Mouse (Mus musculus) heart, postnatal 36 days (tissue): Measurements from ENCODE around the gene Txndc11. TPM values are rescaled to one million over a fixed set of nuclear protein-coding genes. Genes with fewer than 3 reads are reported as not detected.
"Not testable (repeated sequence)": the region's sequence is repeated elsewhere in the genome, so short reads cannot be mapped to it uniquely, and the experiment has no call there.

Source experiments
- DNase-seq, 2 experiments: peaks; one replicate each; pipeline ENCODE4 v3.0.0; 2021 to 2022
- intact Hi-C: fragments of 180-260 bp; cut with DNase I; formaldehyde crosslinking; loops from one replicate; pipeline ENCODE4 v1.15.1; 2025
- total RNA-seq, 2 experiments: library from RNA; stranded (reverse); gene quantifications; 2 replicates each; pipeline ENCODE4 v1.2.3; 2021

The Txndc11 gene
- 10 to 100 TPM; 12.5 to 14.7 TPM for total RNA-seq

DNA sequence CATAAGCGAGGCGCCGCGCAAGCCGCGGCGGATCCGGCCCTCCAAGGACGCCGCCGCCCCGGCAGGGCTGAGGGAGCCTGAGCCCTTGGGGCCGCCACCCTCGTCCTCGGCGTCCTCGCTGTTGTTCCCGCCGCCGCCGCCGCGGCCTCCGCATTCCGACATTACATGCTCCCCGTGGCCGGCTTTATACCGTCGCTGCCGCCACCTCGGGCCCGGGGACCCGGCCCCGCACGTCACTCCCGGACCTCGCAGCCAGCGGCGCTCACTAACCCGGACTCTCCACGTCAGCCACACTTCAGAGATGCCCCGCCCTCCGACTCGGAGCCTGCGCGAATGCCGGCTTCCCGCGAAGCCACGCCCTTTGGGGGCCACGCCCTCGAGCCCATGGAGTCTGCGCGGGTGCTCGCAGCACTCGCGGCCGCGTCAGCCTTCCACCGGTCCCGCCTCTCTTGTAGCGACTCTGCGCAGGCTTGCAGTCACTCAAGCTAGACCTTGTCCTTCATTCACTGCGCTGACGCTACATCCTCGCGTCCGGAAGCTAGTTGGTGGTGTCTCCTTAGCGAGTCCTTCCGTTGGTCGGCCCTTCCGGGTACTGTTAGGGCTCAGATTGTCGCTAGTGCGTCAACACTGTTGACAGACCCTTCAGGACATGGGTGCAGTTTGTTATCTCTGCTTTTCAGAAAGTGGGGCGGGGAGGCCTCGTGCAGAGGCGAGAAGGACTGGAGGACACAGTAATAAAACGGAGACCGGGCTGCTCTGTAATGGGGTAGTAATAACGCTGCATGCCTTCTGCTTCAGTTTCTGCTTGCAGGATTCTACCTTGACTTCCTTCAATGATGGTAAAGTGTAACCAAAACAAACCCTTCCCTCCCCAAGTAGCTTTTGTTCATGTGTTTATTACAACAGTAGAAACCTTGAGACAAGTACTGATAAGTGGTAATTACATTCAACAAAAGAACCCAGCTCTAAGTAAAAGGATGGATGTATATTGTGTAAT lies at the start of gene Txndc11:
Txndc11 (minus strand) TSS at position 303 of the 997 bp plus-strand sequence.
- DNase-seq: peak; percentile 99
- intact Hi-C loops: loop anchor here (2.0 to 5.0 kb wide), 3 partner anchors 68 to 347 kb away; partner anchors contain the start of genes Gspt1, Rsl1d1, Socs1 and Tnp2

DNA sequence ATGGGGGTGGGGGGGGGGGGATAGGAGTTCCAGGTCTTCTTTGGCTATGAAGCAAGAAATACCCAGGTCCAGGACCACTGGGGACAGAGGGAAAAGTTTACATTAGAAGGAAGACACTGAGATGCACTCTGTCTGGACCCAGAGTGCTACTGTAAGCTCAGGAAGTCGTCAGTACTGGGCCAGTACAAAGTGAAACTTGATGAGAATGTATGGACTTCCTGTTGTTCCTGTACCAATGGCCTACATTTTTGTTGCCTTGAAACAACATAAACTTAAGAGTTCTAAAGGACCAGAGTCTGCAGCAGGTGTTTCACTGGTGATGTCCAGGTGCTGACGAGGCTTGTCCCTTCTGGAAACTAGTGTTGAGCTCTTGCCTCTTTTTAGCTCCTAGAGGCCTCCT lies 43.0 kb upstream of the Txndc11 start:
- no peak for DNase-seq
- intact Hi-C loops: loop anchor here (2.0 kb wide), 2 partner anchors 77 to 305 kb away; partner anchors contain the start of gene Gspt1

DNA sequence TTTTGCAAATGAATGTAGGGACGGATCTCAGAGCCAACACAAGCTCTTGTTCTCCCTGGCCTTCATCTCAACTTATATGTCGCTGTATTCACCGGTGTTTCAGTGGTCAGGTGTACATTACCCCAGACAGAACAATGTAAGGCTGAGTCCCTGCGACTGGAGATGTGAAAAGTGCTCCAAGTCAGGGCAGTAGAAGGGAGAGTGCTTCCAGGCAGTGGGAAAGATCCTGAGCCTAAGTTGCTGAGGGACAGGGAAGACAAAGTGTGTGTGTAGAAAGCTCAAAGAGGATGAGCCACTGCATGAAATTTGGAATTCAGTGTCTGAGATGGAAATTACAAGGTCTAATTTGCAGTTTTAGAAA lies 42.4 kb upstream of the Txndc11 start:
- DNase-seq: no peak
- intact Hi-C loops: loop anchor here (2.0 kb wide), 2 partner anchors 78 to 304 kb away; partner anchors contain the start of gene Gspt1

GRCm38 (mm10) chr16:11176208-11176883 lies 41.9 kb upstream of the Txndc11 start, which contains the start of gene Zc3h7a:
Zc3h7a (minus strand) TSS chr16:11176393.
- intact Hi-C loops: loop anchor here (2.0 kb wide), 2 partner anchors 78 to 304 kb away; partner anchors contain the start of gene Gspt1
- peak; percentile 88 to 91 for DNase-seq

GRCm38 (mm10) chr16:11175489-11176207 lies 41.2 kb upstream of the Txndc11 start:
- intact Hi-C loops: loop anchor here (1.0 to 2.0 kb wide), 4 partner anchors 28 to 303 kb away; partner anchors contain the start of genes Gspt1 and Rsl1d1

GRCm38 (mm10) chr16:11175100-11175488 lies 40.6 kb upstream of the Txndc11 start:
- DNase-seq: no peak
- intact Hi-C loops: loop anchor here (1.0 to 2.0 kb wide), 2 partner anchors 28 to 38 kb away; partner anchors contain the start of gene Rsl1d1

More at GRCm38 (mm10) chr16:11175489-11176207, 41.2 kb upstream of the Txndc11 start:
- DNase-seq: peak; percentile 63 to 74

- intact Hi-C loops: loop anchor here (1.0 to 5.0 kb wide), 3 partner anchors 29 to 137 kb away; partner anchors contain the start of gene Rsl1d1
Observed at GRCm38 (mm10) chr16:11174671-11175081, 40.2 kb upstream of the Txndc11 start.

DNA sequence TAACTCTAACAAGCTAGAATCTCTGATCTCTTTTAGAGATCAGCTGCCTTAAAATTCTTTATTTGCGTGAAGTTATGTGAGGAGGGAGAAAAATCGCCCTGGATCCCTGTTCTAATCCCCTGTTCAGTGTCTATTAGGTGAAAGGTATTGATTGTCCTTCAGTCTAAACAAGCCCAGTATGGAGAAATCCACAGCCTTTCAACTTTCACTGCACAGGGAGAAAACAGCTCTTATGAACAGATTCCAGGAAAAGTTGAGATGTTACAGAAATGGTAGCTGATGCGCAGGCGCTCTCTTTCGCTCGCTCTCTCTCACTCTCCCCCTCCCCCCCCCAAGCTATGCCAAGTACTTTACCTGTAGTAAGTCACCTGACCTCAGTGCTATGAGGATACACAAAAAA lies 37.2 kb upstream of the Txndc11 start:
- no peak for DNase-seq
- intact Hi-C loops: loop anchor here (5.0 kb wide), 1 partner anchor 134 kb away; no protein-coding TSS in a partner anchor

More at GRCm38 (mm10) chr16:11174671-11175081, 40.2 kb upstream of the Txndc11 start:
- DNase-seq: peak; percentile 51 to 59

- DNase-seq: no peak
- intact Hi-C loops: no loop called here
Observed at GRCm38 (mm10) chr16:11166431-11166830, 32.0 kb upstream of the Txndc11 start.

GRCm38 (mm10) chr16:11164695-11165255 lies 30.3 kb upstream of the Txndc11 start:
- intact Hi-C loops: no loop called here
- no peak for DNase-seq

- intact Hi-C loops: not testable (repeated sequence)
Observed at GRCm38 (mm10) chr16:11157721-11158120, 23.3 kb upstream of the Txndc11 start.

GRCm38 (mm10) chr16:11154500-11154899 lies 20.1 kb upstream of the Txndc11 start:
- intact Hi-C loops: no loop called here
- no peak for DNase-seq

More at GRCm38 (mm10) chr16:11157721-11158120, 23.3 kb upstream of the Txndc11 start:
- DNase-seq: not testable (repeated sequence)

- intact Hi-C loops: not testable (repeated sequence)
- DNase-seq: peak; percentile 100
Observed at GRCm38 (mm10) chr16:11143706-11144483, 9.4 kb upstream of the Txndc11 start.

DNA sequence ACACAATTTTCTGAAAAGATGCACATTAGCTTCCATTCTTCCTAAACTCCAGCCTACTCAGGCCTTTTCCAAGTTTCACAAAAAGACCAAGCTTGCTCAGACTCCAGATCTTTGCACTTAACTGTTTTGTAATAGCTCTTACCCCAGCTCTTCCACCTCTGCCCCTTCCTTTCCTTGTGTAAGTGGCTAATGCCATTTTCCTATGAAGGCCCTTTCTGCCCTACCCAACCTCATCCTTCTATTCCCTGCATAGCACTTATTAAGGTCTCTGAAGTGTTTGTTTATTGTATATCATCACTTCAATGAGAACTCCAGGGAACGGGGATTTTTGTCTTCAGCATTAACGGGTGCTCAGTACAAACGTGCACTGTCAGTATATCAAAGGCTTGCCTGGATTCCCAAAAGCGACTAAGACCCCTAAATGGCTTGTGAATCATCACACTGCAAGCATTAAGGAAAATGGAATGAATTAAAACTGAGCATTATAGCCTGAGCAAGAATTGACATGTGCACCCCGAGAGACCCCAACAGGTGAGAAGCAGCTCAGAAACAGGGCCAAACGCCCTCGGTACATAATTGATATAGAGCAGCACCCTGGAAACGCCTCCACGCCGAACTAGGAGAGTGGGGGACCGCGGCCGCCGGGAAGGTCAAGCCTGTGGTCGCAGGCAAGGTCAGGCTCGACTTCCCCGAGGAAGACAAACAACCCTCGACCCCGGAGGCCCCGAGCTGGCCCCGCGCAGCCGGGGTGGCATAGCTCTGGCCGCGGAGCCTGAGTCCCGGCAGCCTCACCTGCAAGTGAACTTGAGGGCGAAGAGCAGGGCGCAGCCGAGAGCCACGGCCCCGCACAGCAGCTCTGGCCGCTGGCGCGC lies 738 bp downstream of the Txndc11 start:
- intact Hi-C loops: loop anchor here (2.0 to 5.0 kb wide), 4 partner anchors 67 to 346 kb away; partner anchors contain the start of genes Gspt1, Litaf, Rsl1d1 and Socs1

DNA sequence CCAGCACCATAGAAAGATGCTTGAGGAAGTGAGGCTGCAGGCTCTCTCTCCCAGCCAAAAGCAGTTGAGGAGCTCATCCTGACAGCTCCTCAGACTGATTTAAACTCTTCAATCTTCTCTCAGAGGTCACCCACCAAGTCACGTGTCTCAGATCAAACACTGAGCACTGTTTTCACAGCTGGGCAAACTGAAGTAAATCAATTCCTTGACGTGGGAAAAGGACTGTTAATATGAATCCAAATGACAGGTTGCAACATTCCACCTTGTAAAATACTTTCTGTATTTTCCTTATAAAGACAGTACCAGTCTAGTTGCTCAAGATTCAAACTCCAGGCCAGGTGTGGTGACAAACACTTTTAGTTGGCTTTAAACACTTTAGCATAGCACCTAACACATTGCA lies 1.6 kb downstream of the Txndc11 start:
- DNase-seq: no peak
- intact Hi-C loops: loop anchor here (2.0 to 5.0 kb wide), 3 partner anchors 66 to 346 kb away; partner anchors contain the start of genes Gspt1, Litaf, Socs1 and Tnp2

More for the DNA sequence above, 738 bp downstream of the Txndc11 start:
- no peak for DNase-seq

DNA sequence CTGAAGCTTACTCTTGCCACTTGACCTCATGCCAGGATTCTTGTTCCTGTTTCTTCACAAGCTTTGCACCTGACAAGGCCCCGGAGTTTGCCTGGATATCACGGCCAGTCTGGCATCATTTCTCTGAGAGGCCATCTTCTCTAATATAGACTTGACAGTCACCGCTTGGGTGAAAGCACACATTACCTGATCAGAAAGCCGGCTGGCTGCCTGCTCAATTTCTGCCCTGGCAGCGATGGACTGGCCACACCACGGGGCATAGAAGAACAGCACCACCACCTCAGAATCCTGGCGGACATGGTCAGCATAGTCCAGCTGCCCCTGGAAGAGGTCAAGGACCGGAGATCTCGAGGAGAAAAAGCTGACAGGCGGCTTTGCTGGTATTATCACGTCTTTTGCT lies 6.1 kb downstream of the Txndc11 start:
- intact Hi-C loops: no loop called here
- no peak for DNase-seq

GRCm38 (mm10) chr16:11125371-11125770 lies 9.1 kb downstream of the Txndc11 start:
- intact Hi-C loops: no loop called here
- no peak for DNase-seq
